Mouse (Mus musculus): ENCODE measurements around the gene Stard3. TPM values are rescaled to one million over a fixed set of nuclear protein-coding genes. Genes with fewer than 3 reads are reported as not detected.
A peak's percentile ranks its signal among the peaks of the same experiment; 100 is the strongest.

Stard3 gene
- total RNA-seq (2021), result 10 to 100 TPM; 22.6 to 24.8 TPM
- long read RNA-seq, experiment 1, transcript Stard3-201 (15 exons, 2,070 nt), result major isoform, 23 of 28 reads
- long read RNA-seq, experiment 1, partial matches to known transcripts, result 0 of 28 reads
- long read RNA-seq, experiment 1, other reads (novel, unspliced or antisense), result 5 of 28 reads
- long read RNA-seq, experiment 2, transcript Stard3-201 (15 exons, 2,070 nt), result major isoform, 43 of 57 reads
- long read RNA-seq, experiment 2, partial matches to known transcripts, result 2 of 57 reads
- long read RNA-seq, experiment 2, other reads (novel, unspliced or antisense), result 12 of 57 reads

- DNase-seq (ENCODE audit: low spot score in 2 of 2), result peak; percentile 83 to 84
Observed at GRCm38 (mm10) chr11:98358161-98359083, at the start of gene Stard3. Gene Stard3, plus strand, starts transcription at chr11:98358368.

DNA sequence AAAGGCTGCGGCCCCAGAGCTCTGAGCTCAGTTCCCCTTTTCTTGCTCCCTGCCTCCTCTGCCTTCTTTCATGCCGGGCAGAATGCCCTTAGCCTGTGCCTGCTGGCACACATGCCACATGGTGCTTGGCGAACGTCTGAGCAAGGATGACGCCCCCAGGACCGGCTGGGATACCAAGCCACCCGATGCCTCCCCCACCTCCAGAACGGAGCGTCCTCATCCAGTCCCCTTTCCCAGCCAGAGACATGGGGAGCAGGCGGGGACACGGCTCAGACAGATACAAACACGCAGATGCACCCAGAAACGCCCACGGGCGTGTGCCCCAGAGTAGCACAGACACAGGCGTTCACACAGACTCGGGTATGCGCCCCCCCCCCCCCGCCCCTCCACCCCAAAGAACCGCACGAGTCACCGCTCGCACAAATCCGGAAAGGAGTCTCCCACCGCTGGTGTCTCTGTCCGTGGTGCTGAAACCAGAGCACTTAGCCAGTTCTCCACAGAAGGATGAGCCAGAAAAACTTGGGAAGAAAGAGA, 44.3 kb upstream of the Stard3 start:
- peak; percentile 71 to 90 for DNase-seq (ENCODE audit: low spot score in 2 of 2)

- no peak for DNase-seq (ENCODE audit: low spot score in 2 of 2)
Observed at GRCm38 (mm10) chr11:98317479-98317878, 40.7 kb upstream of the Stard3 start.

DNA sequence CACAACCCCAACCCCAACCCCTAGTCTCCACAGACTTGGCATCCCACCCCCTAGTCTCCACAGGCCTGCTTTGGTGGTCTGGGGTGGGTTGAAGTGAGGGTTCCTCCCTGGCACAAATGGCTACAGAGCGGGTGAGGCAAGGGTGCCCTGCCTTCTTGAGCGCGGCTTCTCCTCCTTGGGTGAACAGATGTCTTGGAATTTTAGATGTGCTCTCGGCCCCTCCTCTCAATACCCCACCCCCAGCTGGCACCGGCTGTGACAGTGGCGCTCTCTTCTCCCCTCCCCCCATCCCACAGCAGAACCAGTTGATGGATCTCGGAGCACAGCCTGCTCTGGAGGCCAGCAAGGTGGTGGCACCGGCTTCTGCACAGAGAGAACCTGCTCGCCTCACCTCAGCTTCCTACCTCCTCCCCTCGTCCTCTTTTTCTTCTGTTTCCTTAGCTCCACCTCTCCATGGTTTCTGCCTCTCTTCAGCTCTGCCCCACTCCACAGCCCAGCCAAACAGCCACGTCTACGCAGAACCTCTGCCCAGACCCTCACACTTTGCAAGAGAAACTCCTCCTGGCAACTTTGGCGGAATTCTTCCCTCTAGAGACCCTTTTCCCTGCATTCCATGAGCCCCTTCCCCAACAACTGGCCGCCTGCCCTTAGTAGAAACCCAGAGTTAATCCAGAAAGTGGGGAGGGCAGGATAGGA, 39.6 kb upstream of the Stard3 start:
- no peak for DNase-seq (ENCODE audit: low spot score in 2 of 2)

GRCm38 (mm10) chr11:98319120-98319519, 39.0 kb upstream of the Stard3 start:
- DNase-seq (ENCODE audit: low spot score in 2 of 2), result peak; percentile 68 to 90

- no peak for DNase-seq (ENCODE audit: low spot score in 2 of 2)
Observed at GRCm38 (mm10) chr11:98319544-98319943, 38.6 kb upstream of the Stard3 start.

DNA sequence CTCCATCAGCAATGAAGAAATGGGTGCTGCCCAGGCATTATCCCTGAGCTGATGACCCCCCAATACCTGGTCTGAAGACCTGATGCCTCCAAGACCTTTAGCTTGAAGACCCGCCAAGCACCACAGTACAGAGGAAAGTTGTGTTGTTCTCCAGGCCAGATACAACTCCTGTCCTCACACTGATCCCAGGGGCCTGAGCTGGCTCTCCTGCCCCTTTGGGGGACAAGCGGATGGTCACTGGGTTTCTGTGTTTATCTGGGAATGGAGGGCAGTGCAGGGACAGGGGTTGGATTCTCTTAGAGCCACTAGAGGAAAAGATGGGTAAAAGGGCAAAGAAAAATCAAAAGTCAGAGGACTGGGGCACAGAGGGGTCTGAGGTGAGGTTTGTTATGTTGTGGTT, 38.2 kb upstream of the Stard3 start:
- DNase-seq (ENCODE audit: low spot score in 2 of 2), result no peak

- DNase-seq (ENCODE audit: low spot score in 2 of 2), result peak; percentile 42 to 67
Observed at GRCm38 (mm10) chr11:98320381-98320780, 37.8 kb upstream of the Stard3 start.

GRCm38 (mm10) chr11:98320806-98321676, 37.1 kb upstream of the Stard3 start:
- peak; percentile 63 to 79 for DNase-seq (ENCODE audit: low spot score in 2 of 2)

- no peak for DNase-seq (ENCODE audit: low spot score in 2 of 2)
Observed at GRCm38 (mm10) chr11:98321677-98322003, 36.5 kb upstream of the Stard3 start.

DNA sequence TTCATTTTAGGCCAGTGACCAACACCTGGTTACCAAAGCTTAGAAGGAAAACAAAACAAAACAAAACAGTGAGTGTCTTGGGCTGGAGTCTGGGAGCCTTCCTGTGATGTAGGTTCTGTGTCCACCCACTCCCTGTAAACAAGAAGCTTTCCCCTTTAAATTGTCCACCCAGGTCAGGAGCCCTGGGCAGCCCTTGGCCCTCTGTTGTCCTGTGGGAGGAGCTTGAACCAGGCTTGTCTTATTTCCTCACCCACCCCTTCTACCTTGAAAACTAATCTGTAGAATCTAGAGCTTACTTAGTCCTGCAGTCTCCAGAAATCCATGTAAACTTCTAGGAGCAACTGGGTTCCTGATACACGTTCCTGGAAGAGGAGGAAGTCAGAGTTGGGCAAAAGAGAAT, 36.0 kb upstream of the Stard3 start:
- DNase-seq (ENCODE audit: low spot score in 2 of 2), result no peak

DNA sequence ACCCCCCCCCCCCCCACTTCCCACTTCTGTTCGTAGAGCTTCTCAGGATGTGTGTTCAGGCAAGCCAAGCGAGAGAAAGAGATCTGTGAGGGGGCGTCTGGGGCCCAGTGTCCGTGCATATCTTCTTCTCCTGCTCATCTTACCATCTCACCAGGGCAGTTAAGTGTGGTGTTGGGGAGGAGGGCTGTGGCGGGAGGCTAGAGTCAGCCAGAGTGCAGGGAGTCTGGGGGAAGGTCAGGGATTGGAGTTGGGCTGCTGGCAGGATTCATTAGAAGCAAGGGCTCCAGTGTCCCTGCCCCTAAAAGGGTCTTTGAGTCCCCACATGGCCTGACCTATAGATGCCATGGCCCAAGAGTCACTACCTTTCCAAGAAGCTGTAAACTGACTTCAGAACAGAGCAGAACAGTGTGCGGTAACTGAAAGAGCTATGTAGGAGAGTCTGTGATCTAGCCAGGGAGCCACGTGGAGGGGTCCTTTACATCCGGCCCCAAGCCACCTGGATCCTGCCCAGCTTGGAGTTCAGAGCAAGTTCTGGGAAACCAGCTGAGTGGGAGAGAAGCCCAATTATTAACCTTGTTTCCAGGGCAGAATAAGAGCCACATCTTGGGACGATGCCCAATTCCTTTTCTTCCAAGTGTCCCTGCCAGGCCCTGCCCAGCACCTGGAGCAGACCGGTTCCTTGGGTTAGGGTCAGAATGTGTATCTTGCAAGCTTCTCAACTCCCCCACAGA, 34.9 kb upstream of the Stard3 start:
- no peak for DNase-seq (ENCODE audit: low spot score in 2 of 2)

DNA sequence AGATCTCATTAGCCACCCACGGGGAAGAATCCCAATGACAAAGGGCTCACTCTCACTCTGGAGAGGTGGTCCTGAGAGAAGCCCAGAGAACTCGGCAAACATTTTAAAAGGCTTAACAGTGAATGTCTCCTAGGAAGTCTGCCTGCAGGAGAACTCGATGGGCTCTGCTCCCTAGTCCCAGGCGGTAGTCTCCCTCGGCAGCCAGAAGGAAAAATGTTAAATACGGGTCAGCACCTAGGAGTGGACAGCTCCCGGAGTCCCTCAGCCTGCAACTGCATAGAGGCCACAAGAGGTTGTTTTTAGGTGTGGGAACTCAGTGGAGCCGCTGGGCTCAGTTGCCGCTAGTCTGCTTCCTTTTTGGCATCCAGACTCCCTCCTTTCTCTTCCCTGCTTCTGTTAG, 34.2 kb upstream of the Stard3 start:
- peak in 1 of 2 experiments; percentile 34 for DNase-seq (ENCODE audit: low spot score in 2 of 2)

DNA sequence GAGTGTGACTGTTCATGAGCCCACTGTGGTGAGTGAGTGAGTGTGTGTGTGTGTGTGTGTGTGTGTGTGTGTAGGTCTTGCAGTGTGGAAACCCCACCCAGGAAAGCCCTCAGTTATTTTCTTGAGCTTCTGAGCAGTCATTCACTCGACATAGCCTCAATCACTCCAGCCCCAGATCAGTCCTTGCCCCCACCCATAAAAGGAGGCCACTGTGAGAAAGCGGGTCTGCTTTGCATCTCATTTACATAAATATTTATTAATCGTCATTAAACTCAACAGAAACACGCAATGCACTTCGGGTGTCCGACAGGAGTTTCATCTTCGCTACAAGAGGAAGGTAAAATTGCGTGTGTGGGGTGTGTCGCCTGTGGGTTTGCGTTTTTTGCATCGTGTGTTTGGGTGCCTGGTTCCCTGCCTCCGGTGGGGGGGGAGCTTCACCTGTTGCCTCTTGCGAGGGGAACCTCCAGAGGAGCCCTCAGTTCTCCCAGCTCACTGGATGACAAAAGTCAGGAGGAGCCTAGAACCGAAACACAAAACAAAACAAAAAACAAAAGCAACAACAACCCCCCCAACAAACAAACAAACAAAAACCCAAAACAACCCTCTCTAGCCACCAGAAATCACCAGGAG, 32.9 kb upstream of the Stard3 start:
- no peak for DNase-seq (ENCODE audit: low spot score in 2 of 2)

DNA sequence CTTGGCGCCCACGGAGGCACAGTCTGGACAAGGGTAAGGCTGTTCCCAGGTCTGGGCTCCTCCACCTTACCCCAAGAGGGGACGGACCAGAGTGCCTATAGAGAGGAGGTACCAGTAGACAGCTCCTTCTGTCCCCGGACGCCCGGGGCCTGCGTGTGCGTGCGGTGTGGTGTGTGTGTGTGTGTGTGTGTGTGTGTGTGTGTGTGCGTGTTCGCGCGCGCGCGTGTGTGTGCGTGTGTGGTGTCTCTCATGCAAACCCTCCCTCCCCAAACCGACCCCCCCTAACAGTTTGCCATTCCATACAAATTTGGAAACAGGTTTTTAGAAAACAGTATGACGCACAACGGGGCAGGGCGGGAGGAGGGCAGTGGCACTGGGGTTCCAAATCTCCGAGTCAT, 32.3 kb upstream of the Stard3 start:
- no peak for DNase-seq (ENCODE audit: low spot score in 2 of 2)

DNA sequence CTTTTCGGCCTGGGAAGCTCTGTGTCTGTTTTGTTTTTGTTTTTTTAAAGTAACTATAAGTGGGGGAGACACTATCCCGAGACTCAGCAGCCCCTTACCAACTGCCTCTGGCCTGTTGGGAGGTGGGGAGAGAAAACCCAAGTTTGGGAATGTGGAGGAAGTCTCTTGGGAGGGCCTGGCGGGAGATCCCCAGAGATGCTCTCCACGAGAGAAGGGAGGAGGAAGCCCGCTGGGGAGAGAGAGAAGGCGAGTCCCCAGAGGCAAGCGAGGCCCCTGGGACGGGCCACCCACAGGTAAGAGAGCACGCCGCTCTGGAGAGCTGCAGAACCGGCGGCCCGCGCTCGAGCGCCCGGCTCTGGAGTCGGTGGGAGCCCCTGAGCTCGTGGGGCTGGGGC, 31.4 kb upstream of the Stard3 start:
- no peak for DNase-seq (ENCODE audit: low spot score in 2 of 2)

DNA sequence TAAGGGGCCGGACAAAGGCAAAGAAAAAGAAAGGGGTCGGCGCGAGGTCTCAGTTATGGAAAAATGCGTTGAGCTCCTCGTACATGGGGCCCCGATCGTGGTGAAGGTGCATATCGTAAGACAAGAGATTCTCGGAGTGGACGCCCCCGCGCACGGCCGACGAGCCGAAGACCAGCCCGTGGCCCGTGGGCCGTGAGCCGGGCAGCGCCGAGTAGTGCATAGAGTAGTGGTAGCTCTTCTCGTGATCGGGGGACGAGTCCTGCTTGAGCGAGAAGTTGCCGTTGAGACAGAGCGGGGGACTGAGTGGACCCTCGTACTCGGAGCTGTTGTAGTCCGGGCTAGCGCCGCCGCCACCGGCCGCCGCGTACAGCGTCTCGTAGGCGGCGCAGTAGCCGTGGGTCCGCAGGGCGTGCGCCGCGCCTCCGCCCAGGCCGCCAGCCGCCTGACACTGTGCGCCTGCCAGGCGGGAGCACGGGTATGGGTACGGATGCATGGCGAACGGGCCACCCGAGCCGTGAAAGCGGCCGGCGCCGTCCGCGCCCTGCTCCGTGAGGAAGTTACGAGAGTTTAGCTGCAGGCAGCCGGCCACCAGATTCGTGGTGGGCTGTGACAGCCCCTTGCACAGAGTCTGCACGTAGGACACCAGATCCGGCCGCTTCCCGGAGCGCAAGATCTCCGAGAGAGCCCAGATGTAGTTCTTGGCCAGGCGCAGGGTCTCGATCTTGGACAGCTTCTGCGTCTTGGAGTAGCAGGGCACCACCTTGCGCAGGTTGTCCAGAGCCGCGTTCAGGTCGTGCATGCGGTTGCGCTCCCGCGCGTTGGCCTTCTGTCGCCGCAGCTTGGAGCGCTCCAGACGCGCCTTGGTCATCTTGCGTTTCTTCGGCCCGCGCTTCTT, 30.8 kb upstream of the Stard3 start:
- DNase-seq (ENCODE audit: low spot score in 2 of 2), result peak in 1 of 2 experiments; percentile 46

- DNase-seq (ENCODE audit: low spot score in 2 of 2), result no peak
Observed at GRCm38 (mm10) chr11:98328031-98328370, 30.2 kb upstream of the Stard3 start.

All from layer of hippocampus, postnatal 14 days (tissue).